8 mouse cellular contexts compared by ENCODE assay signal in genomic region chr7:110060106-110060668, GRCm38 (mm10). TPM values are rescaled to one million over a fixed set of nuclear protein-coding genes. Genes with fewer than 3 reads are reported as not detected.
DNase-seq lines count a peak whose midpoint lies in the region; ATAC-seq and TF ChIP-seq lines count a peak whose summit lies in the region.

No protein-coding gene starts in this region.

- no peaks in the 10 kb centered on the region for H3K9me3 ChIP-seq in embryonic facial prominence, embryonic 12.5 days
- no peaks in the 10 kb centered on the region for H3K9me3 ChIP-seq in intestine, embryonic 15.5 days
- no peaks in the 10 kb centered on the region for H3K9me3 ChIP-seq in neural tube, embryonic 14.5 days (ENCODE audit: control insufficient read depth, low read length)

- no peak for TF ChIP-seq CTCF in lung, adult 2 months (IDR thresholded peaks at IDR 0.05; ENCODE audit: insufficient read depth, low read length)

- WGBS in lung, adult 2 months: 10% methylated on average over 5 of the region's 5 CpGs
- 22% methylated on average over 5 of the region's 5 CpGs for WGBS in embryonic facial prominence, embryonic 12.5 days
- 20% methylated on average over 5 of the region's 5 CpGs for WGBS in intestine, embryonic 15.5 days
- WGBS in neural tube, embryonic 14.5 days: 25% methylated on average over 5 of the region's 5 CpGs

- peak overlapping the region; percentile 91 for H3K9ac ChIP-seq in embryonic facial prominence, embryonic 12.5 days
- peak overlapping the region; percentile 99 for H3K9ac ChIP-seq in intestine, embryonic 15.5 days
- peak overlapping the region; percentile 88 for H3K9ac ChIP-seq in neural tube, embryonic 14.5 days (replicated peaks; ENCODE audit: low read depth, low read length)

- H3K4me3 ChIP-seq in lung, adult 2 months (replicated peaks; ENCODE audit: extremely low read depth, low read depth, low read length): peak overlapping the region; percentile 83
- peak overlapping the region; percentile 74 for H3K4me3 ChIP-seq in embryonic facial prominence, embryonic 12.5 days
- H3K4me3 ChIP-seq in intestine, embryonic 15.5 days (replicated peaks): peak overlapping the region; percentile 76
- H3K4me3 ChIP-seq in neural tube, embryonic 14.5 days (ENCODE audit: low read depth, low read length): peak overlapping the region; percentile 88

- DNase-seq in lung, adult 2 months: no peak
- no peak for DNase-seq in lung, adult 18-20 months
- DNase-seq in gastrocnemius, postnatal 25 days: no peak
- no peak for DNase-seq in thymus, adult 18-20 months

- H3K4me2 ChIP-seq in embryonic facial prominence, embryonic 12.5 days (replicated peaks): peak overlapping the region; percentile 59
- peak overlapping the region; percentile 60 for H3K4me2 ChIP-seq in intestine, embryonic 15.5 days (replicated peaks)
- peak overlapping the region; percentile 74 for H3K4me2 ChIP-seq in neural tube, embryonic 14.5 days (ENCODE audit: low read depth, low read length)

- peaks cover 9% of the 10 kb centered on the region; the same call in 1 of the 2 replicates for H3K4me1 ChIP-seq in lung, adult 2 months (ENCODE audit: control insufficient read depth, insufficient read depth, low read length)
- 0 out of 2 replicates have a peak, but pooled peaks cover 3% of the 10 kb centered on the region for H3K4me1 ChIP-seq in embryonic facial prominence, embryonic 12.5 days
- H3K4me1 ChIP-seq in intestine, embryonic 15.5 days (replicated peaks): peaks cover 10% of the 10 kb centered on the region; the same call in 1 of the 2 replicates
- no peaks in the 10 kb centered on the region; the same call in 1 of the 2 replicates for H3K4me1 ChIP-seq in neural tube, embryonic 14.5 days (ENCODE audit: control insufficient read depth, insufficient read depth, low read length)

- peak overlapping the region; percentile 98 for H3K27ac ChIP-seq in embryonic facial prominence, embryonic 12.5 days
- peak overlapping the region; percentile 99 for H3K27ac ChIP-seq in intestine, embryonic 15.5 days
- peak overlapping the region; percentile 97 for H3K27ac ChIP-seq in neural tube, embryonic 14.5 days (ENCODE audit: low read depth, low read length)

- no peak for ATAC-seq in embryonic facial prominence, embryonic 12.5 days (ENCODE audit: insufficient number of reproducible peaks, insufficient read depth, low FRiP score, low TSS enrichment)
- ATAC-seq in intestine, embryonic 15.5 days: no peak
- no peak for ATAC-seq in neural tube, embryonic 14.5 days (ENCODE audit: low read depth)
- no peak for ATAC-seq in cerebellum, adult (ENCODE audit: insufficient number of reproducible peaks, low FRiP score, low TSS enrichment)

- H3K36me3 ChIP-seq in embryonic facial prominence, embryonic 12.5 days: peaks cover 10% of the 10 kb centered on the region; the same call in 1 of the 2 replicates
- H3K36me3 ChIP-seq in intestine, embryonic 15.5 days: peaks cover under 1% of the 10 kb centered on the region; the same call in 1 of the 2 replicates
- peaks cover 3% of the 10 kb centered on the region; the same call in 1 of the 2 replicates for H3K36me3 ChIP-seq in neural tube, embryonic 14.5 days (ENCODE audit: control insufficient read depth, insufficient read depth, low read length)

- H3K27me3 ChIP-seq in embryonic facial prominence, embryonic 12.5 days: no peaks in the 10 kb centered on the region
- H3K27me3 ChIP-seq in intestine, embryonic 15.5 days (replicated peaks): no peaks in the 10 kb centered on the region
- no peaks in the 10 kb centered on the region for H3K27me3 ChIP-seq in neural tube, embryonic 14.5 days (ENCODE audit: control insufficient read depth, insufficient read depth, low read length)

- no peak for TF ChIP-seq POLR2A in lung, adult 2 months (IDR thresholded peaks at IDR 0.05; ENCODE audit: borderline replicate concordance, extremely low read depth, low read depth, low read length)

RNA-seq across cellular contexts. Expression of gene Zfp143, which starts 0.8 kb away (rescaled TPM):
- polyA plus RNA-seq in lung, adult 2 months (2012; rRNA removed): 12.5 and 15.0 TPM in 2 replicates
- polyA plus RNA-seq in embryonic facial prominence, embryonic 12.5 days (2016; fragmentation: Nextera tagmentation; extraction: Ambion mirVana): 19.3 and 21.8 TPM in 2 replicates
- polyA plus RNA-seq in intestine, embryonic 15.5 days (2015; fragmentation: Nextera tagmentation; extraction: Ambion mirVana): 15.0 and 15.6 TPM in 2 replicates
- 14.8 and 16.6 TPM in 2 replicates for polyA plus RNA-seq in neural tube, embryonic 14.5 days (2014; fragmentation: Nextera tagmentation; extraction: Ambion mirVana)
- total RNA-seq in gastrocnemius, postnatal 25 days (2021): 1 to 10 TPM; 7.1 to 7.7 TPM

RNA-seq across cellular contexts. Expression of gene Ipo7, which starts 42.1 kb away (rescaled TPM):
- polyA plus RNA-seq in lung, adult 2 months (2012; rRNA removed): 20.9 and 23.6 TPM in 2 replicates
- polyA plus RNA-seq in embryonic facial prominence, embryonic 12.5 days (2016; fragmentation: Nextera tagmentation; extraction: Ambion mirVana): 42.4 and 45.1 TPM in 2 replicates
- polyA plus RNA-seq in intestine, embryonic 15.5 days (2015; fragmentation: Nextera tagmentation; extraction: Ambion mirVana): 43.7 and 44.4 TPM in 2 replicates
- polyA plus RNA-seq in neural tube, embryonic 14.5 days (2014; fragmentation: Nextera tagmentation; extraction: Ambion mirVana): 19.1 and 25.9 TPM in 2 replicates
- 10 to 100 TPM; 77.7 to 82.2 TPM for total RNA-seq in gastrocnemius, postnatal 25 days (2021)
